Mouse (Mus musculus): Measurements from ENCODE around the gene Pax5. TPM values are rescaled to one million over a fixed set of nuclear protein-coding genes. Genes with fewer than 3 reads are reported as not detected.

The Pax5 gene
- total RNA-seq, 2 experiments from 2014 or later, result 0.59 to 1.0 TPM

GRCm38 (mm10) chr4:44488702-44489101 lies 221.6 kb downstream of the Pax5 start:
- DNase-seq (ENCODE audit: low spot score in 2 of 2), result no peak

DNA sequence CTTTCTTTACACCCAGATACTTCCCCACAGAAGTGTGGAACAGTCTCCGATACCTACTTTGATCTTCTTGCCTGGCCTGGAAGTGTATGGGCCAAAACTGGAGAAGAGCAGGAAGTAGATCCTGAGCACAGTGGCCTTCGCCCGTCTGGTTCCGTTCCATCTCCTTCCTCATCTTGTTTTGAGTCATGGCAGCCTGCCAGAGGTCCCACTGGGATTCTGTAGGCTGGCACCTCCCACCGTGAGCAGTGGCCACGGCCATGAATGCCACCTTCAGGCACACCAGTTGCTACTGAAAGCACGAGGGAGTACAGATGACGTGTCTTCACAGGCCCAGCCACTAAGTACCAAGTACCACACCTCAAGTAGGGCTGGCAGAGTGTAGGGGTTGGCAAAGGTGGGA lies 222.1 kb downstream of the Pax5 start:
- no peak for DNase-seq (ENCODE audit: low spot score in 2 of 2)

DNA sequence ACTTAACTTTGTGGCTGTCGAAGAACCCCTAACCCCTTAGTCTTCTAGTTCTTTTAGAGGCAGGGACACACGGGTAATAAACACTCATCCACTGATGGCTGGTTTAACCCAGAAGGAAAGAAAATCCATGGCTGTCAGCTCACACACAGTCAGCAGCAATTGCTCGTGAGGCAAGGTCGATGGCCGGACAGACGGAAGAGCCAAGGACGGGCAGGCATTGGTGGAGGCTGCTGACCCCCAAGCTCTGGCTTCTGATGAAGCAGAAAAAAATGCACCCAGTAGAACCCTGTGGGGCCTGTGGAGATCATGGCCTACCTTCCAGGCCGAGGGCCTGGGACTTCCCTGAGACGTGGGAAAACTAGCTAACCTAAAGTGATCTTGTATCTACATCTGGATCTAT lies 227.4 kb downstream of the Pax5 start:
- no peak for DNase-seq (ENCODE audit: low spot score in 2 of 2)

DNA sequence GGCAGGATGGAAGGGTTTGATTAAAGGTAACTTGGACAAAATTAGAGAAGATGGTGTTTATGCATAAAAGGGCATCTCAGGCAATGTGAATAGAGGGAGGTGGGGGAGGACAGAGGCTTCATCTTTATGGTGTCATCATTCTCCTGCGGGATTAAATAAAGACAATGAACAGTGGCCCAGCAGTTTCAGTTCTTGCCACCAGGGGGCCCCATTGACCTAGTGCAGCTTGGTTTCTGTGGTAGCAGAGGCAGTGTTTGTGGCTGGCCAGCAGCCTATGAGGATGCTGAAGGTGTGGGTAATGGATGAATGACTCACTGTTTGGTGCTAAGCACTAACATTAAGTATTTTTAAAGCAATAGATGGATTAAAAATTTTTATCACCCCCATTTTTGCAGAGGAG lies 230.5 kb downstream of the Pax5 start:
- DNase-seq (ENCODE audit: low spot score in 2 of 2), result no peak

Small RNA genes within 50 kb of the gene (microRNA-seq; reads per million reads assigned to microRNA genes)
- not detected for gene Mir5120

Other genes starting within 250 kb of the Pax5 start
- 10 to 100 TPM; 49.1 to 53.2 TPM for gene Zcchc7, start 45.4 kb upstream of the Pax5 start, total RNA-seq (2021)